Mouse (Mus musculus) mesoderm, embryonic 11.5 days (tissue): Measurements from ENCODE around the gene Cnih3.

Experiments
- DNase-seq: peaks from one replicate; pipeline ENCODE4 v3.0.0-alpha.2; 2012; ENCODE audit warnings: low read depth, low spot score

The Cnih3 gene

DNA sequence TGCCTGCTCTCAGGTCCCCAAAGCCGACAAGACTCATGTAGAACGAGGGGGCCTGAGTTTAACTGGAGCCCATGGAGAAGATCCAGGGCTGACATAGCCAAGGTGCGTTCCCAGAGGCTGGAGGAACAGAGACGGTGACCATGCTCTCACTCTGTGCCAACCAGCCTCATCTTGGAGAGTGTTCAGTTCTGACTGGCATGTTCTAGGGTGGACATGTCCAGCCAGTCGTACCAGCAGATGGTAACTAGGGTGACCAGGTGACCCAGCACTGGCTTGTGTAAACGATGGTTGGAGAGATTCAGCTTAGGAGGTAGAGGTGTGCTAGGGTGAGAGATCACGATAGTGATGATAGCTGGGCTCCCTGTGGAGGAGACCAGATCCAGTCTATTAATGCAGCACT lies 50.6 kb downstream of the Cnih3 start:
- no peak for DNase-seq

DNA sequence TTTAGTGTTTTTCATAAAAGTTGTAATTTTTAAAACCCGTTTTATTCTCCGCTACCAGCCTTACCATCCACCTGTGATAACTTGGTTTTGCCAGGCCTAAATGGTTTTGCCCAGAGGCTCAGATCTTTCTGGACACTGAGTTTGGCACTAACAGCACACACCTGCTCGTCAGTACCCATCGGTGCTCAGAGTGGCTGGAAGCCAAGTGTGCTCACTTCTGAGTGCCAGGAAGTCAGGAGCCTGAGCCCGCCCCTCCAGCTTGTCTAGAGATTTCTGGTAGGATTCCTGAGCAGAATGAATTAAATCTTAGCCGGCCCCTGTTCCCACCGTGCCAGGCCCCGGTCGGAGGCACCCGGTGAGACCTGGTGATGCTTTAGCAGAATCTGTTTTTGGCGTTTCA lies 54.9 kb downstream of the Cnih3 start:
- no peak for DNase-seq

GRCm38 (mm10) chr1:181408086-181408975 lies 55.9 kb downstream of the Cnih3 start:
- DNase-seq, result peak; percentile 21

DNA sequence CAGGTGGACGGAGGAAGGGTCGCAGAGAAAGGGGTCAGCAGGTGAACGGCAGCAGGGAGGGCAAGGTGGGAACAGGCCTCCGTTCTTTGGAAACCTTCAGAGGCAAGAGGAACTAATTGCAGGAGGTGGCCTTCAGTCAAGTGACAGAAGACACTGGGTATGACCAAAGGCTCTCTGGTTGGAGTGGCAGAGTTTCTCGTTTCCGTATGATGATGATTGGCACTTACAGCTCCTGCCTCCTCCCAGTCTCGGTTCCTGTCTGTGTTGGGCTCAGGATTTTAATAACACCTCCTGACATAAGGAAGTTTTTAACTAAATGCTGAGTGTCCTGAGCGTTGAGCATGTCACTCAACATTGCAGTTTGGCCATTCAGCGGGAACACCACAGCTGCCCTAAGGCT lies 57.3 kb downstream of the Cnih3 start:
- no peak for DNase-seq

DNA sequence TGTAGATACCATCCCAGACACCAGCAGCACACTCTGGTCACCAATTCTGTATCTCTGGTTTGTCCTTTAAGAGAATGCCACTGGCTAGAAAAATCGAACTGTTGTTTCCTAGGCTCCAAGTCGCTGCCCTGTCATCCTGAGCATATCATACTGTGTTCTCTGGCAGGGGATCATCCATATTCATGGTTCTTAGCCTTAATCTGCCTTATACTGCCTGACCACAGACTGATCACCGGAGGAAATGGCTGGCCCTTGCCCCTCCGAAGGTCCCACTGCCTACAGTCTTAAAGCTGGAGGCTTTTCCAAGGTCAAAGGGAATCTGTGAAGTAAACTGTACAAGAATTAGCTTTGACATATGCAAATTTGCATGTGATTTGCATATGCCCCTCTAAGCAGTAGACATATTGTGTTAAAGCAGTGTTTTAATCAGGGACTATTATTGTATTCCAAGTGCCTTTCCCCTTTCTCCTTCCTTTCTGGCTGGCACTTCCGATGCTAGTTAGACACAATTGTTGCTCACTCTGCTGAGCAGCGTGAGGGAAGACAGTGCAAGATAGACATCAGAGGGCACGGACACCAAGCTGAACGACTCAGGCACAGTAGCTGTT lies 58.3 kb downstream of the Cnih3 start:
- no peak for DNase-seq

- peak; percentile 35 for DNase-seq
These were observed 62.6 kb downstream of the Cnih3 start for GRCm38 (mm10) chr1:181414985-181415384.

DNA sequence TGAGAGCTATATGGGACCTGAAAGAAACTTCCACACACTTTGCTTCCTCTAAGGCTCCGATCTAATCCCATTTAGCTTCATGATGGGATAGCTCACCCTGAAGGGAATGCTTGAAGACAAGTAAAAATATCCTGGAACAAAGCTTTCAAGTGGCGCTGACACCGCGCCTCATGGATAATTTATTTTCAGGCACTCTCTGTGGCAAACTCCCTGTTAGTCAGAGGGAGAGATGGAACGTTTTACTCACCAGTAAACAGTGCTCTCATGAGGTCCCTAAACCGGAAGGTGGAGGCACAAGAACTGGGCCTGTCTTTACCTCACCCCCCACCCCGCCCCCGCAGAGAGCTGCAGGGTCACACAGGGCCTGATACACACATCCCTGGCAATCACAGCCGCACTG lies 64.4 kb downstream of the Cnih3 start:
- DNase-seq, result no peak

DNA sequence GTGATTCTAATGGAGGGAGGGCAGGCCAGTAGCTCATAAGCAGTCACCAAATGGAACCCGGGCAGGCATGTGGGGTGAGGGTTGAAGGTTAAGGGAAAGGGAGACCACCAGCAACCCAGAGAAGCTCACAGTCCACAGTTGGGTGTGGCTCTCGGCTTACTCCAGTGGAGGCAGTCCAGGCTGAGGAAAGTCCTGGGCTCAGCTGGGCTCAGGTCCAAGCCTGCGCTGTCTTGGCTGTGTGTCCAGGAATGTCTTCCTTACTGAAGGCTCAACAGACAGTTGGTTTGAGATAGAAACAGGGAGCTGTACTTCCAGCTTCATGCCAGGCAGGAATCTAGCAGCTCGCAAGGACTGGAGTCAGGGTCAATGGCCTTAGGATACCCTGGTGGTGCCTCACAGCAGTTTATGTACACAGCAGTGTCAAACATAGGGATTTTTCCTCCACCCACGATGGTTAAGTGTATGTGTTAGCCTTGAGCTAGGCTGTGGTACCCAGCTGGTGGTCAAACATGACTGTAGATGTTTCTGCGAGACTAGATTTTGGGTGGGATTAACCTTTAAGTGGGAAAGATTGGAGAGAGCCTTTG lies 65.6 kb downstream of the Cnih3 start:
- DNase-seq, result no peak

GRCm38 (mm10) chr1:181420080-181420536 lies 67.7 kb downstream of the Cnih3 start:
- DNase-seq, result no peak

DNA sequence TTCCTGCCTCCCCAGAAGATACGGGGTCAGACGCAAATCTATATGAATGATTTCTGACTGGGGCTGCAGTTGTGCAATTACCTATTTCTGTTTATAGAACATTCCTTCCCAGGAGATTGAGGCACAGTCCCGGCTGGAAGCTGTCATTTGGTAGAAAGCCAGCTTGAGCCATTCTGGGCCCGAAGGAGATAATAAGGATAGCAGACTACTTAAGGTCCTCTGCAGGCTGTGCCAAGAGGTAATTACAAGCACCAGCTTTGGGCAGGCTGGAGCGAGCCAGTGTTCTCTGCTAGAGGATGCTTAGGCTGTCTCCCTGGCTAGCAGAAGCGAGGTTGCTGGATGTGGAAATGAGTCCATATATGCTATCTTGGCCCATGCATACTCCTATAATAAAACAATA lies 70.4 kb downstream of the Cnih3 start:
- DNase-seq, result no peak

DNA sequence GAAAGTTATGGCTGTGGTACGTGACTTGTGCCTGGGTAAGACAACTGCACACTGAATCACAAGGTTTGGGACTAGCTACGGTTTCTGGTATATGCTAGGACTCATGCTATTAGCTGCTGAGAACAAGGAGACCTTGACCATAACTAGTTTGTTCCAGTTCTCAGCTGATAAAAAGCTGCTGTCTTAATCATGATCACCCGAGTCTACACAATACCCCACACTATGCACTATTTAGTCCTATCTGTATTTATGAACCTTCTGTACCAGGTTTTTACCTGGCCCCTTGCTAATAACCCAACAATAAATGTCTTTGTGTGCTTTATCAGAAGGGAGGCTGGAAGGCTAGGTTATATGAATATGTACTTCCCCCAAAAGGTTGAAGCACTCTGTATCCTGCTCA lies 72.5 kb downstream of the Cnih3 start:
- no peak for DNase-seq

DNA sequence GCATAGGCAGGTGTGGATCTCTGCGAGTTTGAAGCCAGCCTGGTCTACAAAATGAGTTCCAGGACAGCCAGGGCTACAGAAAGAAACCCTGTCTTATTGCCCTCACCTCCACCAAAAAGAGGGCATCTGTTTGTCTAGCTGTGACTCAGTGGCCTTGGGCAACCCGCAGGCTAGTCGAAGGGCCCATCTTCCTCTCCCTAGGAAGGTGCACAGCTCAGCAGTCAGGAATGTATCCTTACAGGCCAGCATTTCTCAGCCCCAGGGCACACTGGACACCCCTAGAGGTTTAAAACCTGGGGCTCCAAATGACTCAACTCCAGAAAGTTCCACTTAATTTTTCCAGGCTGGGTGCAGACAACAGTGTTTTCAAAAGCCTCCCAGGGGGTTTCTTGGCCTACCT lies 73.0 kb downstream of the Cnih3 start:
- DNase-seq, result no peak

GRCm38 (mm10) chr1:181426406-181426805 lies 74.0 kb downstream of the Cnih3 start:
- no peak for DNase-seq

DNA sequence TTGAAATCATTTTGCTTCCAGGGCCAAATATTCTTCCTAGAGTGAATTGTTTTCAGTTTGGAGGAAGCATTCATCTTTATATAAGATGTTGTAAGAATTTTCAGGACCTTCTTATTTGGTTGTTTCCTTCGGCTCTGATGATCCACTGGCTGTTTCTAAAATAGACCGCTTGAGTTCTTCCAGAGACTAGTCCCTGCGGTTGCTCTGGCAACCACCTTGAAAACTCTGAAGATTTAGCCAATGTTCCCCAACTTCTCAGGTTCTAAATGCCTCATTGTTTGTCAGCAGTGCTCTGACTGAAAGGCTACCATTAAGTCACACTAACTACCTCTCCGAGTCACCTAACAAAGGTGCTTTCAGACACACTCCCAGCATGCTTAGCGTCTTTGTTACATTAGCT lies 80.8 kb downstream of the Cnih3 start:
- DNase-seq, result no peak

DNA sequence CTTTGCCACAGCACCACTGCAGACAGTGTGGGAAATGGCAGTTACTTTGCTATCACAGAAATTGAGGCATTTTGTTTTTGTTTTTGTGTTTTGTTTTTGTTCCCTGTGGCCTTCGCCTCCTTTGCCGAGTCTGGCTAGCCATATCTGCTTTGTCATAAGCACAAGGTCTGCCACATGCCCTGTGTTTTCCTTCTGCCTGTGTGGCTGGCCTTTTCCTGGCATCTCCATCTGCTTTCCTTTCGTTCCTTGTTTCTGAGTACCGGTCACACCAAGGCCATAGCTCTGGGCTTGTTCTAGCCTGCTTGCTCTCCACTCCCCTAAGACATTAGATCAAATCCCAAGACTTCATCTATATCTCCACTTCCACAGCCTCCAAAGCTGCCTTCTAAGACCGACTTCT lies 83.0 kb downstream of the Cnih3 start:
- DNase-seq, result no peak

- DNase-seq, result no peak
These were observed 88.7 kb downstream of the Cnih3 start for GRCm38 (mm10) chr1:181440982-181441603.

DNA sequence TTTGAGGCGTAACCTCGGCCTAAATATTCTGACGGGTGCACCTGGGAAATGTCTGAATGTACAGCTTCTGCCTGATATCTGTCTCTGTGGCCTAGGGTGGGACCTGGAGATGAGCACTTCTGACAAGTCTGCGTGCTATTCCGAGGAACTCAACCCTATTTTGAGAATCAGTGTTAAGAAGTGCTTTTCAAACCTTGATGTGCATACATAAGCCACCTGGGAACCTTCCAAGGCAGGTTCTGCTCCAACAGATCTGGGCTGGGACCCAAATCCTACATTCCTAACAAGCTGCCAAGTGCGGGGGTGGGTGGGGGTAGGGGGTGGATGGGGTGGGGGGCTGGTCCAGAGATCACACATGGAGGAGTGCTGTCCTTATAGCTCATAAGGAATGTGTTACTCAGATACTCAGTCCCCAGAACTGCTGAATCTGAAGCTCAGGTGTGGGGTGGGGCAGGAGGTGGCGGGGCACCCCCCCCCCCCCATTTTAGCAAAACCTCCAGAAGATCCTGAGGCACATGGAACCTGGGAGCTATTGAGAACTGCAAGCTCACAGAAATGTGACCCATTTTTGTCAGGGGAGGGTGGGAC lies 89.3 kb downstream of the Cnih3 start:
- DNase-seq, result no peak

GRCm38 (mm10) chr1:181445041-181445440 lies 92.6 kb downstream of the Cnih3 start:
- DNase-seq, result no peak

- DNase-seq, result no peak
These were observed 93.3 kb downstream of the Cnih3 start for GRCm38 (mm10) chr1:181445630-181446257.

GRCm38 (mm10) chr1:181446591-181447114 lies 94.2 kb downstream of the Cnih3 start:
- no peak for DNase-seq

- DNase-seq, result no peak
These were observed 95.1 kb downstream of the Cnih3 start for GRCm38 (mm10) chr1:181447576-181447975.
